Mouse (Mus musculus): ENCODE results near the gene Ttc28.

- TF ChIP-seq CTCF (IDR thresholded peaks at IDR 0.05; ENCODE audit: low read depth) (no peak), EP300 (optimal IDR thresholded peaks at IDR 0.05) (no peak)
Observed at GRCm38 (mm10) chr5:110841046-110841862, 38.3 kb upstream of the Ttc28 start.

All from stomach, postnatal 0 days (tissue).